Comparison of ENCODE assay signal across 8 mouse cellular contexts in the genomic region with DNA sequence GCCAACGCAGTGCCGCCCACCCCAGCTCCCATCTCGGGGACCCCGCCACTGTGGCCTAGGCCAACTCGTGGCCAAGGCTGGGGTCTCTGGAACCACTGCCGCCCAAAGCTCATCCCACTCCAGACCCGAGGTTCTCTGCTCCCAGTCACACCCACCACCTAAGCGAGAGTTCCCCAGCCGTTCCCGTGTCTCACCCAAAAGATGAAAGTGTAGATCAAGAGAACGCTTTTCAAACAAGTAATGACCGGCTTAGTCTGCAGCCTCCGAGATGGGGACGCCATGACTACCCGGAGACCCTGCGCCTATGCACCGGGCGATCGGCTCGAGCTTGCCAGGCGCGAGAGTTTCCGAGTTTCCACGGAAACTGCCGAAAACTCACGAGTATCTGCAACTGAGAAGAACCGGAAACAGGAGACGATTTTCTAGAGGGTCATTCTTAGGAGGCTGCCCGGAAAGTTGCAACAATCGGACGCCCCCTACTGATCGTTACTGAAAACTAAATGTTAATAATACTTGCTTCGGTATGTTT. TPM values are rescaled to one million over a fixed set of nuclear protein-coding genes. Genes with fewer than 3 reads are reported as not detected.
DNase-seq lines count a peak whose midpoint lies in the region; ATAC-seq lines count a peak whose summit lies in the region.

A gene (minus strand): TSS at position 416 of the 529 bp plus-strand sequence.

- H3K9ac ChIP-seq in hindbrain, embryonic 13.5 days: peak within 1 kb of the TSS; percentile 81

- H3K4me2 ChIP-seq in hindbrain, embryonic 13.5 days: peak within 1 kb of the TSS; percentile 58

- peak; percentile 90 for DNase-seq in NIH3T3 (ENCODE audit: low read depth)
- peak; percentile 84 to 92 for DNase-seq in cerebellum, postnatal 10 days
- DNase-seq in frontal cortex, postnatal 25 days (ENCODE audit: low spot score in 2 of 2): peak; percentile 58 to 76
- peak; percentile 81 to 92 for DNase-seq in layer of hippocampus, postnatal 14 days (ENCODE audit: low spot score in 2 of 2)
- DNase-seq in lung, postnatal 10 days: peak; percentile 85
- DNase-seq in retina, embryonic 14.5 days (ENCODE audit: low spot score): peak; percentile 86
- peak; percentile 83 to 87 for DNase-seq in thymus, postnatal 36 days

- peaks cover 16% of the 10 kb centered on the region for H3K36me3 ChIP-seq in hindbrain, embryonic 13.5 days

- no peaks in the 10 kb centered on the region for H3K27me3 ChIP-seq in hindbrain, embryonic 13.5 days

- H3K9me3 ChIP-seq in hindbrain, embryonic 13.5 days: no peaks in the 10 kb centered on the region

- peak within 1 kb of the TSS; percentile 54 for H3K4me3 ChIP-seq in hindbrain, embryonic 13.5 days

- ATAC-seq in hindbrain, embryonic 13.5 days (ENCODE audit: low FRiP score): peak; percentile 97

- peak within 1 kb of the TSS; percentile 84 for H3K27ac ChIP-seq in hindbrain, embryonic 13.5 days

- 19% methylated on average over 33 of the region's 33 CpGs for WGBS in hindbrain, embryonic 13.5 days

- H3K4me1 ChIP-seq in hindbrain, embryonic 13.5 days (replicated peaks): no peaks in the 10 kb centered on the region

RNA-seq across cellular contexts. Expression of the gene that starts here (rescaled TPM):
- polyA plus RNA-seq in hindbrain, embryonic 13.5 days (2015; fragmentation: Nextera tagmentation; extraction: Ambion mirVana): 252 and 256 TPM in 2 replicates
- total RNA-seq in layer of hippocampus, postnatal 14 days (2021): 10 to 100 TPM; 28.6 to 30.2 TPM

Comparison
In these comparisons a context has a peak if more than half of its experiments do, and no peak if none do; other contexts are left out.
1. Peak in every context shown above with its lines: DNase-seq, ATAC-seq, H3K4me3 ChIP-seq and H3K27ac ChIP-seq.